Mouse (Mus musculus) monocyte, adult 5-6 weeks (primary cell): ENCODE results near the gene Pabpn1. TPM values are rescaled to one million over a fixed set of nuclear protein-coding genes. Genes with fewer than 3 reads are reported as not detected.

Experiments
- ATAC-seq: fragments of 153-309, 156-312 bp; replicated peaks from 2 replicates; pipeline ENCODE4 v1.8.0; 2017; ENCODE audit warnings: mild to moderate bottlenecking; ENCODE audit not compliant: low TSS enrichment, insufficient number of reproducible peaks, severe bottlenecking, poor library complexity, low FRiP score
- total RNA-seq: library from RNA; stranded (forward); fragments of 200-1000, 200-491, 200-594 nt; gene quantifications from 3 replicates; pipeline ENCODE4 v1.2.3, GENCODE M21; 2017

Gene Pabpn1
- total RNA-seq, 1 experiment from 2014 or later, result 184 TPM

- ATAC-seq, result no peak
Measured at GRCm38 (mm10) chr14:54926401-54927158, 34.3 kb downstream of the Pabpn1 start.

GRCm38 (mm10) chr14:54927296-54927695 is 35.0 kb downstream of the Pabpn1 start:
- no peak for ATAC-seq

- no peak for ATAC-seq
Measured at GRCm38 (mm10) chr14:54929801-54930200, 37.5 kb downstream of the Pabpn1 start.

- ATAC-seq, result no peak
Measured at GRCm38 (mm10) chr14:54930431-54930830, 38.1 kb downstream of the Pabpn1 start.

- no peak for ATAC-seq
Measured at GRCm38 (mm10) chr14:54932645-54933150, 40.4 kb downstream of the Pabpn1 start, which contains the start of gene Il25. TSS of gene Il25 (plus strand) at chr14:54932695.

GRCm38 (mm10) chr14:54935904-54936830 is 43.9 kb downstream of the Pabpn1 start, which contains the start of gene Cmtm5:
TSS of gene Cmtm5 (plus strand) at chr14:54936261.
- no peak for ATAC-seq

GRCm38 (mm10) chr14:54936831-54937160 is 44.5 kb downstream of the Pabpn1 start:
- ATAC-seq, result no peak

GRCm38 (mm10) chr14:54937361-54938182 is 45.3 kb downstream of the Pabpn1 start:
- ATAC-seq, result no peak

- no peak for ATAC-seq
Measured at GRCm38 (mm10) chr14:54938431-54939219, 46.3 kb downstream of the Pabpn1 start.

- ATAC-seq, result 0 out of 2 replicates have a peak, but pooled peaks have one; percentile 40
Measured at GRCm38 (mm10) chr14:54939434-54940175, 47.3 kb downstream of the Pabpn1 start.

- no peak for ATAC-seq
Measured at GRCm38 (mm10) chr14:54940176-54940530, 47.9 kb downstream of the Pabpn1 start.

GRCm38 (mm10) chr14:54941024-54941978 is 49.0 kb downstream of the Pabpn1 start:
- ATAC-seq, result no peak

- ATAC-seq, result no peak
Measured at GRCm38 (mm10) chr14:54942479-54942878, 50.2 kb downstream of the Pabpn1 start.

- no peak for ATAC-seq
Measured at GRCm38 (mm10) chr14:54943971-54944370, 51.7 kb downstream of the Pabpn1 start.

- ATAC-seq, result no peak
Measured at GRCm38 (mm10) chr14:54944939-54945338, 52.6 kb downstream of the Pabpn1 start.

- no peak for ATAC-seq
Measured at GRCm38 (mm10) chr14:54945975-54946704, 53.8 kb downstream of the Pabpn1 start.
